Mouse (Mus musculus) kidney, adult 2 months (tissue): ENCODE data around the gene Gm15517.

Source experiments
- CTCF ChIP-seq: fragments of 200-500 bp; conservative IDR thresholded peaks from 2 replicates; pipeline ENCODE4 v1.5.1; 2011; ENCODE audit warnings: low read depth, mild to moderate bottlenecking, control low read depth, low read length, moderate library complexity, mixed read lengths; ENCODE audit not compliant: insufficient read depth, insufficient read length
- POLR2A ChIP-seq: fragments of 200-500 bp; IDR thresholded peaks from one replicate; pipeline ENCODE4 v1.6.1; 2011; ENCODE audit warnings: low read depth, low read length, control low read depth

DNA sequence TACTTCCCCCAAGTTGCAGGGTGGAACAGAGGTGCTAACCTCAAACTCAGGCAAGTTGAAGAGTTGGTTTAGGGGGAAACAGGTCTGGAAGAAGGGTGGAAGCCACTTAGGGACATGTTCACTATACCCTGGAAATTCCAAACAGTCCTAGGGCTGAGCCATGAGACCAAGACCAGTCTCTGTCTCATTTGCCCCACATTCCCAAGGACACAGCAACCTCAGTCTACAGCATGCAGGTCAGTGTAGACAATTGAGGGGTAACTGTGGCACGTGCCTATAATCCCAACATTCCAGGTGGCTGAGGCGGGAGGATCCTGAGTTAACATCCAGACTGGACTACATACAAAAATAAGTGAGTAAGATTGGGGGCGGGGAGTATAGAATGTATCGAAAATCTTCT is 12.0 kb upstream of the Gm15517 start:
- TF ChIP-seq CTCF (no peak), POLR2A (no peak)
